Mouse (Mus musculus): ENCODE results near the gene Ccdc153. TPM values are rescaled to one million over a fixed set of nuclear protein-coding genes. Genes with fewer than 3 reads are reported as not detected.
A peak's percentile ranks its signal among the peaks of the same experiment; 100 is the strongest.

Ccdc153 gene
- polyA plus RNA-seq, 1 experiment = not detected

DNA sequence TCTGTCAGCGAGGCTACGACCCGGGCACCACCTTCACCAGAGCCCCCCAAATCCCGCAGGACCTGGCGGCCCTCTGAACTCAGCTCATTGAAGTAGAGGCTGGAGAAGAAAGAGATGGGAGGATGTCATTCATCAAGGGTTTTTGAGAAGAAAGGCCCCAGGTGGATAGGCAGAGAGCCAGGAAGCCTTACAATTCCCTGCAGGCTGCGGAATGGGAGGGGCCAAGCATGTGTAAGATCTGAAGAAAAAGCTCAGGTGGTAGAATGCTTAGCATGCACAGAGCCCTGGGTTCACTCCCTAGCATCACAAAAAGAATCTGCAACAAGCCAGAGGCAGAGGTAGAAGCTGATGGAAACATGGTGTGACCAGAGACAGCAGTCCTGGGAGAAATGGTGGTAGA is 13.0 kb downstream of the Ccdc153 start:
- Histone ChIP-seq H3K9me3 (no peaks in the 10 kb centered on the region), H3K27me3 (replicated peaks) (peaks cover 44% of the 10 kb centered on the region), H3K4me3 (replicated peaks) (no peak overlapping the region), H3K36me3 (replicated peaks; ENCODE audit: low read length) (peaks cover 37% of the 10 kb centered on the region), H3K4me1 (peaks cover 77% of the 10 kb centered on the region)
- TF ChIP-seq GATA1 (IDR thresholded peaks at IDR 0.05; ENCODE audit: borderline replicate concordance, low read length) (no peak), FLI1 (IDR thresholded peaks at IDR 0.05; ENCODE audit: low read length) (no peak)

DNA sequence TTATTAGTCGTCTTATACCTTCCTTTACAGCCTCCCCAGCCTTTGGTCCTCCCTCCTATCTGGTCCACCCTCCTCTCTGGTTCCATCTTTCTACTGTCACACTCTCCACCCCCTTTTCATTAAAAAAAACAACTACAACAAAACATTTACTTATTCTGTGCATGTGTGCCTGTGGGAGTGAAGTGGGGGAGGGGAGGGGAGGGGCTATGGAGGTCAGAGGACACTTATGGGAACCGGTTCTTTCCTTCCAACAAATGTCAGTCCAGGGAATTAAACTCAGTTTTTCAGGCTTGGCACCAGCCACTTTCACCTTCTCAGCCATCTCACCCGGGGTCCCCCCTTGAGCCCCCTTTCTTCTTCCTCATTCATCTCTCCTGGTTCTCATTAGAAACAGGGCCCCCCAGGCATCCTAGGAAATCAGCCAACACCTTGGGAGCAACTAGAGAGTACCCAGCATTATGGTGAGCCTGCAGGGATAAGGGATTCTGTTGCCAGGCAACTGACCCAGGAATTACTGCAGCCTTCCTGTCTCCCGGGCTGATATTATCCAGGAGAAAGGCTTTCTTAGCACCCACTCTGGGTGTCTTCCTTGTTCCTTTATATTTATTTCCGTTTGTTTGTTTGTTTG is 14.1 kb downstream of the Ccdc153 start:
- H3K4me3 ChIP-seq (replicated peaks) = no peak overlapping the region
- H3K9me3 ChIP-seq = no peaks in the 10 kb centered on the region
- peaks cover 36% of the 10 kb centered on the region for H3K27me3 ChIP-seq (replicated peaks)
- TF ChIP-seq GATA1 (IDR thresholded peaks at IDR 0.05; ENCODE audit: borderline replicate concordance, low read length) (no peak), FLI1 (IDR thresholded peaks at IDR 0.05; ENCODE audit: low read length) (no peak)
- peaks cover 73% of the 10 kb centered on the region for H3K4me1 ChIP-seq
- peaks cover 44% of the 10 kb centered on the region for H3K36me3 ChIP-seq (replicated peaks; ENCODE audit: low read length)

DNA sequence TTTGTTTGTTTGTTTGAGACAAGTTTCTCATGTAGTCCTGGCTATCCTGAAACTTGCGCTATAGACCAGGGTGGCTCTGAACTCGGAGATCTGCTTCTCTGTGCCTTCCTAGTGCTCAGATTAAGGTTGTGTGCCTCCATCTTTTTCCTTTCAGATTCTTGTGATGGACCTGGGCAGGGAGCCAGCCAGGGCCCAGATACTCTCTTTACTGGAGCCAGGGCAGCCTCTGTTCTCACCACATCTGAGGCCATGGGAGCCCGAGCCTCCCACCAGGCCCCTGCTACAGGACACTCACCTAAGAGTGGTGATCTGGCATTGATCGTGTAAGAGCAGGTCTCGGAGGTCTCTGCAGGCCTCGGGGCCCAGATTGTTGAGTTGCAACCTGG is 14.7 kb downstream of the Ccdc153 start:
- Histone ChIP-seq H3K4me3 (replicated peaks) (peak overlapping the region; percentile 71), H3K9me3 (no peaks in the 10 kb centered on the region), H3K36me3 (replicated peaks; ENCODE audit: low read length) (peaks cover 44% of the 10 kb centered on the region), H3K27me3 (replicated peaks) (peaks cover 36% of the 10 kb centered on the region), H3K4me1 (peaks cover 68% of the 10 kb centered on the region)
- no peak for TF ChIP-seq FLI1 (IDR thresholded peaks at IDR 0.05; ENCODE audit: low read length)
- TF ChIP-seq GATA1 (IDR thresholded peaks at IDR 0.05; ENCODE audit: borderline replicate concordance, low read length) = no peak

DNA sequence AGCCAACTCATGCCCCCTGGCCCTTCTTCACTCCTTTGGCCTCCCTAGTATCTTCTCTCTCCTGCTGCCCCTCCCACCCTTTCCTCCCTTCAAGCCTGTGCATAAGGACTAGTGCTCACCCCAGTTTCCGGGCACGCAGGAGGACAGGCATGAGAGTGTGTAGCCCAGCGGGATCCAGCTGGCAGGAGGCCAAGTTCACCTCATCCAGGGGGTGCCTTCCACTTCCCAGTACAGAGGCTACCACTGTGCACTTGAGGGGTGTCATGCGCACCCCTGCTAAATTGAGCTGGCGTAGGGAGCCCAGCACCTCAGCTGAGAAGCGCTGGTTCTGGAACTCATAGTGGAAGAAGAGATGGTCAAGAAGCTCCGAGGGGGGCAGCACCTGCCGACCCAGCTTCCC is 15.7 kb downstream of the Ccdc153 start:
- Histone ChIP-seq H3K36me3 (replicated peaks; ENCODE audit: low read length) (peaks cover 50% of the 10 kb centered on the region), H3K27me3 (replicated peaks) (peaks cover 33% of the 10 kb centered on the region)
- TF ChIP-seq GATA1 (IDR thresholded peaks at IDR 0.05; ENCODE audit: borderline replicate concordance, low read length) = no peak
- TF ChIP-seq FLI1 (IDR thresholded peaks at IDR 0.05; ENCODE audit: low read length) = no peak

DNA sequence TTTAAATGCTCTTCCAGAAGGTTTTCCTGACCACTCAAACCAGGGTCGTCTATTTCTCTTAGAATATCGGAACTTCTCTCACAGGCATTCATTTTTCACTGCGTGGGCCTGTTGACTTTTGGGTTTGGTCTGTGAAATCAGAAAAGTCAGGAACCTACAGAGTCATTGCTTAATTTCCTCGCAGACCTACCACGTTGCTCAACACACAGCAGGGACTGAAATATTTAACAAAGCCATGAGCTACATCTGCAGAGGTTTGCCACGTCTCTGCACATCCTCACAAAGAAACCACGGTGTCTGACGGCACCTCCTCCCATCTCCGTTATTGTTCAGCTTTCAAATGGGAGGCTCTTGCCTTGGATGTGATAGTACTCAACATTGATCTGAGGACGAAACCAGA is 18.5 kb downstream of the Ccdc153 start:
- Histone ChIP-seq H3K36me3 (replicated peaks; ENCODE audit: low read length) (peaks cover 58% of the 10 kb centered on the region), H3K4me3 (replicated peaks) (no peak overlapping the region), H3K4me1 (peaks cover 67% of the 10 kb centered on the region), H3K27me3 (replicated peaks) (peaks cover 37% of the 10 kb centered on the region), H3K9me3 (no peaks in the 10 kb centered on the region)
- no peak for TF ChIP-seq FLI1 (IDR thresholded peaks at IDR 0.05; ENCODE audit: low read length)
- no peak for TF ChIP-seq GATA1 (IDR thresholded peaks at IDR 0.05; ENCODE audit: borderline replicate concordance, low read length)

More for the DNA sequence above, 15.7 kb downstream of the Ccdc153 start:
- peaks cover 65% of the 10 kb centered on the region for H3K4me1 ChIP-seq
- no peak overlapping the region for H3K4me3 ChIP-seq (replicated peaks)
- H3K9me3 ChIP-seq = no peaks in the 10 kb centered on the region

DNA sequence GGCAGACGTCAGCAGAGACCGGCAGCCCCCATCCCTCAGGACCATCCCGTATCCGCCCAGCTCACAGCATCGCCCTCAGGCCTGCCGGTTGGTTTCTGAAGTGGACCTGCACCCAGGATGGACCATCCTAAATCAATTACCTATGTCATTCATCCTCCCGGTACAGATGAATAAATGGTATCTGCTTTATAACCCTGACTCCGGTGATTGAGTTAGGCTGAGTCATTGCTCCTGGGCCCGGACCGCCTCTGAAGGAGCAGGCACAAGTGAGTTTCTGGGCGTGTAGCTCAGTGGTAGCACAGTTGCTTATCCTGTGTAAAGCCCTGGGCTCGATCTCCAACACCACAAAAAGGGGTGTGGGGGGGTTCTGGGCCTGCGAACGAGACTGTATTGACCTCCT is 20.9 kb downstream of the Ccdc153 start:
- no peak overlapping the region for H3K4me3 ChIP-seq (replicated peaks)
- peaks cover 62% of the 10 kb centered on the region for H3K4me1 ChIP-seq
- TF ChIP-seq GATA1 (IDR thresholded peaks at IDR 0.05; ENCODE audit: borderline replicate concordance, low read length) (no peak), FLI1 (IDR thresholded peaks at IDR 0.05; ENCODE audit: low read length) (no peak)
- peaks cover 38% of the 10 kb centered on the region for H3K27me3 ChIP-seq (replicated peaks)
- peaks cover 61% of the 10 kb centered on the region for H3K36me3 ChIP-seq (replicated peaks; ENCODE audit: low read length)
- no peaks in the 10 kb centered on the region for H3K9me3 ChIP-seq

DNA sequence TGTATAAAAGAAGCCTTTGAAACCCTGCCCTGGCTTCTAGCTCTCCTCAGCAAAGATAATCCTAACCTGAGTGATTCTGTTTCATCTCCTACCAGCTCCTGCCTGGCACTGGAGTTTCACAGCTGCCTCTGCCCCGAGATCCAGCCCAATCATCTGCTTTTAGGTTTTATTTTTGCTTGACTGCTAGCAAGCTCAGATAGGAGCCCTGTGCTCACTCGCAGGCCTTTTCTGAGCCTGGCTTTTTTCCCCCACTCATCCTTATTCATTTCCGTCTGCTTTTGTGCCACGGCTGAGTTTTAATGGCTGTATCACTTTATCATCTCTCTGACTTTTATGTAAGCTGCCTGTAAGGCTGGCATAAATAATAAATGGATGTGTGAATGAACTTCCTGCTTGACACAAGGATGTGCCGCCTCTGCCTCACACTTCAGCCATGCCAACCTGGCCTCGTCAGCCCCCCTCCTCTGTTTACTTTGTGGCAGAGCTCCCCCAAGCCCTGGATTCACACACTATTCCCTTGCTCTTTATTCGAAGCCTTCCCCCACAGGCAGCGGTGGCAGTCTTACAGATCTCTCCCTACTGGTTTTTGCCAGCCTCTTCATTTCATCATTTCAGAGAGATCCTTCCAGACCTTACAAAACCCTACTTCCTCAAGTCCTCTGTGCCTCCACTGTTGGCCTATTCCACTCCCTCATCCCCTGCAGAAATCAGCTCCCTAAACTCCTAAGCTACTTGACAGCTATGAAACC is 26.2 kb downstream of the Ccdc153 start:
- peaks cover 28% of the 10 kb centered on the region for H3K27me3 ChIP-seq (replicated peaks)
- H3K36me3 ChIP-seq (replicated peaks; ENCODE audit: low read length) = peaks cover 33% of the 10 kb centered on the region
- H3K4me3 ChIP-seq (replicated peaks) = peak overlapping the region; percentile 90
- H3K4me1 ChIP-seq = peaks cover 72% of the 10 kb centered on the region
- TF ChIP-seq FLI1 (IDR thresholded peaks at IDR 0.05; ENCODE audit: low read length) = no peak
- TF ChIP-seq GATA1 (IDR thresholded peaks at IDR 0.05; ENCODE audit: borderline replicate concordance, low read length) = no peak
- no peaks in the 10 kb centered on the region for H3K9me3 ChIP-seq

DNA sequence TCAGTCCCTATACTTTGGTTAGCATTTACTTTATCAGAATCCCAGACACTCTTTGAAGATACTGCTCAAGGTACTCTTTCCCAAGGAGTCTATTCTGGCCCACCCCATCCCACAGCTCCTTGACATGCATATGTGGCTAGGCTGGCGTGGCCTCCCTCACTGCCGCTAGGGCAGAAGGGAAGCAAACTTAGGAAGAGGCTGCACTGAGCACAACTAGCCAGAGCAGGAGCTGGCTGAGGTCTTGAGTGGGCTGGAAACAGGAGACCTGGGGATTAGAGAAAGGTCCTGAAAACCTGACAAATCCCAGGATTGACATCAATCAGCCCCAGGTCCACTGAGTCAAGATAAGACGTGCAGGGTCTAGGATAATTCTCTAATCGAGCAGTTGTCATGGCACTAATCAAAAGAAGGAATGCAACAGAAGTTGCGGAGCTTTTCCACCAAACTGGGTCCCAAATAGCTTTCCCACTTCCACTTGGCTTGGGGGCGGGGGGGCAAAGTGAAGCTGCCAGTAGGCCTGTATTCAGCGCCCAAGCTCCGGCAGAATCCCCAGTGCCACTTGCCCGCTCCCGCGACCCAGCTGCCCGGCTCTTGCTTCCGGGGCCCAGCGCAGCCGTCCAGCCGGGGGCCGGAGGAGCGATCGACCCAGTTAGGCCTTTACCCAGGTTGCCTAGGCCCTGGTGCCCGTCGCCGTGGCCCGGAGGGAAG is 27.0 kb downstream of the Ccdc153 start:
- H3K9me3 ChIP-seq = no peaks in the 10 kb centered on the region
- peak overlapping the region; percentile 90 for H3K4me3 ChIP-seq (replicated peaks)
- H3K36me3 ChIP-seq (replicated peaks; ENCODE audit: low read length) = peaks cover 26% of the 10 kb centered on the region
- peaks cover 66% of the 10 kb centered on the region for H3K4me1 ChIP-seq
- H3K27me3 ChIP-seq (replicated peaks) = peaks cover 24% of the 10 kb centered on the region
- TF ChIP-seq FLI1 (IDR thresholded peaks at IDR 0.05; ENCODE audit: low read length) (no peak), GATA1 (IDR thresholded peaks at IDR 0.05; ENCODE audit: borderline replicate concordance, low read length) (no peak)

DNA sequence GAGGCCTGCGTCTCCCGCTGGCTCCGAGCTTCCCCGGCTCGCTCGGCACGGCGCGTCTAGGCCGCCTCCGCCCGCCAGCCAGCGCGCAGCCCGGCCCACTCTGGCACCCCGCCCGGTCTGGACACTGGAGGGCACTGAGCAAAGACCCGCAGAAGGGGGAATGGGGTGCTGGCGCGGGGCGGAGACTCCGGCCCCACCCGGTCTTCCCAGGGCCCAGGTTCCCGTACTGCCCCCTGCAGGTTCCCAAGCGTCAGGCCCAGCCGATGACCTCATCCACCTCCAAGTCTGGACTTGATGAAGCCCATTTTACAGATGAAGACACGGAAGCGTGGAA is 27.5 kb downstream of the Ccdc153 start:
- Histone ChIP-seq H3K9me3 (no peaks in the 10 kb centered on the region), H3K36me3 (replicated peaks; ENCODE audit: low read length) (peaks cover 20% of the 10 kb centered on the region), H3K4me3 (replicated peaks) (peak overlapping the region; percentile 90), H3K4me1 (peaks cover 68% of the 10 kb centered on the region), H3K27me3 (replicated peaks) (peaks cover 24% of the 10 kb centered on the region)
- TF ChIP-seq FLI1 (IDR thresholded peaks at IDR 0.05; ENCODE audit: low read length) (no peak), GATA1 (IDR thresholded peaks at IDR 0.05; ENCODE audit: borderline replicate concordance, low read length) (no peak)

DNA sequence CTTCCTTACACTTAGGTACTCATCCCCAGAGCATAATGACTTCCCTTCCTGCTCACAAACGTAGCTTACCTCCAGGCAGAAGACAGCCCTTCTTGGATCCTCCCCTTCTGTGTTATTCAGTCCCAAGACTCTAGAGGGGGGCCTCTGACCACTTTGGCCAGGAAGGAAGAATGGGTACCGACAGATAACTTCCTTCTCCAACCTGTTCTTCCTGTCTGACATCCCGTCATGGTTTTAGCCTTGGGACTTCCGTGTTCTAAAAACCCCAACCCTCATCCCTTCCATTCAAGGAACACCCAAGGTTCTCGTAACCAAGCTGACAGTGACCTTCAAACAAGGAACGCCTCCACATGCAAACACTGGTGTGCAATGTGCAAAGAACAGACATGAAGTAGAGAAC is 28.0 kb downstream of the Ccdc153 start, which contains the start of gene Nlrx1:
TSS of gene Nlrx1 (minus strand) at position 168 of the 400 bp plus-strand sequence.
- peaks cover 71% of the 10 kb centered on the region for H3K4me1 ChIP-seq
- H3K36me3 ChIP-seq (replicated peaks; ENCODE audit: low read length) = peaks cover 18% of the 10 kb centered on the region
- H3K4me3 ChIP-seq (replicated peaks) = peak within 1 kb of the TSS; percentile 90
- peaks cover 26% of the 10 kb centered on the region for H3K27me3 ChIP-seq (replicated peaks)
- H3K9me3 ChIP-seq = no peaks in the 10 kb centered on the region
- TF ChIP-seq FLI1 (IDR thresholded peaks at IDR 0.05; ENCODE audit: low read length) (no peak), GATA1 (IDR thresholded peaks at IDR 0.05; ENCODE audit: borderline replicate concordance, low read length) (no peak)

All from megakaryocyte, embryonic 14.5 days (primary cell).